Mouse (Mus musculus) midbrain, embryonic 11.5 days (tissue): ENCODE measurements around the gene Dnaic1. TPM values are rescaled to one million over a fixed set of nuclear protein-coding genes. Genes with fewer than 3 reads are reported as not detected.

ENCODE experiments used
- ATAC-seq: fragments of 200-750 bp; cut with Nextera tagmentation; 2 replicates; pipeline ENCODE4 v1.8.0; 2017; ENCODE audit warnings: moderate TSS enrichment, moderate library complexity; ENCODE audit not compliant: low FRiP score
- DNase-seq: peaks from one replicate; pipeline ENCODE4 v3.0.0; 2015; ENCODE audit warnings: low spot score; ENCODE audit errors: missing footprints
- H3K27ac ChIP-seq: fragments of 300-500 bp; sonication (generic); 2 replicates; pipeline ENCODE4 v1.5.1; 2014; ENCODE audit warnings: low read depth, low read length
- H3K27me3 ChIP-seq: fragments of 300-500 bp; sonication (generic); 2 replicates; pipeline ENCODE4 v1.6.1; 2014; ENCODE audit warnings: mild to moderate bottlenecking, low read length, moderate library complexity, mixed read lengths; ENCODE audit not compliant: control insufficient read depth, insufficient read depth
- H3K36me3 ChIP-seq: fragments of 300-500 bp; sonication (generic); 2 replicates; pipeline ENCODE4 v1.6.1; 2014; ENCODE audit warnings: mild to moderate bottlenecking, low read length, moderate library complexity, mixed read lengths; ENCODE audit not compliant: control insufficient read depth, insufficient read depth
- H3K4me1 ChIP-seq: fragments of 300-500 bp; sonication (generic); 2 replicates; pipeline ENCODE4 v1.6.1; 2014; ENCODE audit warnings: low read length; ENCODE audit not compliant: control insufficient read depth, insufficient read depth
- H3K4me2 ChIP-seq: fragments of 300-500 bp; sonication (generic); 2 replicates; pipeline ENCODE4 v1.6.1; 2014; ENCODE audit warnings: mild to moderate bottlenecking, moderate library complexity
- H3K4me3 ChIP-seq: fragments of 300-500 bp; sonication (generic); 2 replicates; pipeline ENCODE4 v1.5.1; 2014; ENCODE audit warnings: low read depth, low read length
- H3K9ac ChIP-seq: fragments of 300-500 bp; sonication (generic); 2 replicates; pipeline ENCODE4 v1.6.1; 2014; ENCODE audit warnings: low read length
- H3K9me3 ChIP-seq: fragments of 300-500 bp; sonication (generic); 2 replicates; pipeline ENCODE4 v1.6.1; 2016; ENCODE audit warnings: low read length; ENCODE audit not compliant: control insufficient read depth
- WGBS: fragments of 180-500 bp; shearing (Covaris S2); extraction: QIAGEN DNeasy Blood & Tissue Kit; methylation state at CpG from one replicate; pipeline ENCODE4 v1.1.7; 2014; 5-methylcytosine and 5-hydroxymethylcytosine counted together
- polyA plus RNA-seq: library from polyadenylated mRNA; unstranded; fragments of >200 nt; fragmentation: Nextera tagmentation; extraction: Ambion mirVana; gene quantifications from 2 replicates; pipeline ENCODE4 v1.2.1, GENCODE M21; 2014

The Dnaic1 gene
- polyA plus RNA-seq, 1 experiment from 2014 or later: 1.9 TPM

DNA sequence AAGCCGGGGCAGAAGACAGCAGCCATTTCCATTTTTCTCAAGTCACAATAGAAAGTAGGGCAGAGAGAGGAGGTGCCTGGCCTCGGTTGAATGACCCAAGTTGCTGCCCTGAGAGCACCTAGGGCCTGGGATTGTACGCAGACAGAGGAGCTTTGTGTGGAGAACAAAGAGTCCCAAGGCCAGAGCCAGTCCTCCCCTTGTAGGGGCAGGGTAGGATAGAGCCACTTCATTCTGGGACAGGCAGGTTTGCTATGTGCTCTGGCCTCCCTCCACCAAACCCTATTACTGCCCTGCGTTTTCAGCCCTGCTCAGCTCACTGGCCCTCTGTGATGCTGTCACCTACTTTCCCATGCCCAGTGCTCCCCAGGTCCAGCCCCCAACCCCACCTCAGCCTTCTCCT, 78.6 kb downstream of the Dnaic1 start:
- Histone ChIP-seq H3K9me3 (no peaks in the 10 kb centered on the region), H3K27me3 (no peaks in the 10 kb centered on the region), H3K4me2 (no peak overlapping the region), H3K4me3 (no peak overlapping the region), H3K4me1 (peaks cover 9% of the 10 kb centered on the region), H3K9ac (no peak overlapping the region), H3K36me3 (no peaks in the 10 kb centered on the region), H3K27ac (no peak overlapping the region)
- peak; percentile 75 for DNase-seq
- peak; percentile 48; the same call in 1 of the 2 replicates for ATAC-seq
- 21% methylated on average over 4 of the region's 4 CpGs for WGBS

DNA sequence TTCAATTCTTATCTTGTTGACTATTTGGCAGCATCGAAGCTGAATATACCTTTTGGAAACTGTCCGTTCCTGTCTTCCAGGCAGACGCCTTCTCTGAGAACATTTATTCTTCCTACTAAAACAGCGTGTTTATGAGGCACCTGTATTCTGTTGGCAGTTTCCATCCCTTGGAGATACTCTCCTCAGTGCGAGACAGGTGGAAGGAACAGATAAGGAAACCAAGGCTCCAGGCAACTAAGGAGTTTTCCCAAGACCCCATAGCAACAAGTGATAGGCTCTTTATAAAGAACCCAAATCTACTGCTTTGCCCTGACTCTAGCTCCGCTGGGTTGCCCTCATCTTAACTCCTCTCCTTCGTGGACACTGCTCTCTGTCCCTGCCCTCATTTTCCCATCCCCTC, 79.1 kb downstream of the Dnaic1 start:
- 70% methylated on average over 7 of the region's 7 CpGs for WGBS
- H3K27ac ChIP-seq: no peak overlapping the region

DNA sequence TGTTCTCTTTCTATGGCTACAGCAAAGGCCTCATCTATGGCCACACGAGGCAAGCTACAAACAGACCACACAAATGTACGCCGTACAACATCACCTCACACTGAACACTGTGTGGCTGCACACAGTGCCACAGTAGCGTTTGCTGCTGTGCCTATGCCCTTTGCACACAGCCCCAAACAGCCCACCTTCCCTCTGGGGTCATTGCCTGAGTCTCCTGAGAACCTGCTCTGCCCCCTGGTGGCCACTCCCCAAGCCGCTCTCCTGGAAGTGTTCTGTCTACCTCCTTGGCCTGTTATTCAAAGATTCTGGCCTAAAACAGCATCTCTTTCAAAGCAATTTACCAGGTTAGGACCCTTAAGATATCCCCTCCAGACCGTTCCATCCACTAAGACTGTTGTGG, 83.7 kb downstream of the Dnaic1 start:
- peaks cover 7% of the 10 kb centered on the region for H3K4me1 ChIP-seq
- peak; percentile 68 for ATAC-seq
- no peak overlapping the region for H3K9ac ChIP-seq
- H3K4me2 ChIP-seq: no peak overlapping the region
- H3K36me3 ChIP-seq: peaks cover 10% of the 10 kb centered on the region
- H3K27ac ChIP-seq: no peak overlapping the region; the same call in 1 of the 2 replicates
- no peak overlapping the region for H3K4me3 ChIP-seq
- no peaks in the 10 kb centered on the region for H3K9me3 ChIP-seq
- WGBS: 42% methylated on average over 6 of the region's 6 CpGs
- H3K27me3 ChIP-seq: no peaks in the 10 kb centered on the region
- DNase-seq: peak; percentile 98

More for the DNA sequence above, 79.1 kb downstream of the Dnaic1 start:
- Histone ChIP-seq H3K27me3 (no peaks in the 10 kb centered on the region), H3K4me2 (no peak overlapping the region), H3K9ac (no peak overlapping the region), H3K9me3 (no peaks in the 10 kb centered on the region), H3K4me1 (peaks cover 12% of the 10 kb centered on the region), H3K4me3 (no peak overlapping the region), H3K36me3 (no peaks in the 10 kb centered on the region)
- ATAC-seq (no peak), DNase-seq (no peak)

GRCm38 (mm10) chr4:41653730-41654129, 84.2 kb downstream of the Dnaic1 start:
- Histone ChIP-seq H3K4me3 (no peak overlapping the region), H3K27ac (no peak overlapping the region; the same call in 1 of the 2 replicates), H3K4me1 (peaks cover 8% of the 10 kb centered on the region), H3K9ac (no peak overlapping the region), H3K4me2 (no peak overlapping the region), H3K9me3 (no peaks in the 10 kb centered on the region), H3K27me3 (no peaks in the 10 kb centered on the region), H3K36me3 (peaks cover 10% of the 10 kb centered on the region)
- ATAC-seq (peak; percentile 41; the same call in 1 of the 2 replicates), DNase-seq (no peak)
- WGBS: 66% methylated on average over 6 of the region's 6 CpGs

- 15% methylated on average over 7 of the region's 7 CpGs for WGBS
- Histone ChIP-seq H3K27ac (no peak overlapping the region), H3K4me3 (no peak overlapping the region), H3K9ac (no peak overlapping the region), H3K9me3 (no peaks in the 10 kb centered on the region), H3K4me1 (peaks cover 12% of the 10 kb centered on the region), H3K27me3 (no peaks in the 10 kb centered on the region), H3K36me3 (peaks cover 10% of the 10 kb centered on the region), H3K4me2 (no peak overlapping the region)
- peak; percentile 94 for DNase-seq
- peak; percentile 56 for ATAC-seq
Measured at GRCm38 (mm10) chr4:41654217-41654616, 84.6 kb downstream of the Dnaic1 start.

DNA sequence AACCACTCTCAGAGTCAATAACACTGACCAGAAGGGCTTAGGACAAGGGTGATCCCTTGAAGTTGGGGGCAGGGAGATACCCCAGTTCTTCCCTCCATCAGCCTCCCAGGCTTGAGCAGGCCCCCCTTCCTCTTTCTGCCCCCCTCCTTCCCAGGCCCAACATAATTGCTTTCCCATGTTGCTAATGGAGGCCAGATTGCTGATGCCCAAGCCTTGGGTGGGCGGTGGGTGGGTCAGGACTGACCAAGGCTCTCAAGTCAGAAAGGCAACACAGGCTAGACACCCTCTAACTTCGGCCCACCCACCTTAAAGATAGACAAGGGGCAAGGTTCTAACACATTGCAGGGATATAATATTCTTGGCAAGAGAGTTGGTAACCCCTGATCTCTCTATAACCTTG, 86.0 kb downstream of the Dnaic1 start:
- H3K4me1 ChIP-seq: peaks cover 23% of the 10 kb centered on the region
- H3K27ac ChIP-seq: no peak overlapping the region
- H3K36me3 ChIP-seq: peaks cover 10% of the 10 kb centered on the region

GRCm38 (mm10) chr4:41658566-41659384, 89.2 kb downstream of the Dnaic1 start:
- no peak overlapping the region for H3K4me2 ChIP-seq
- WGBS: 18% methylated on average over 23 of the region's 25 CpGs
- H3K27ac ChIP-seq: no peak overlapping the region
- no peaks in the 10 kb centered on the region for H3K27me3 ChIP-seq
- ATAC-seq (peak; percentile 17; the same call in 1 of the 2 replicates), DNase-seq (no peak)
- no peak overlapping the region for H3K9ac ChIP-seq
- peaks cover 26% of the 10 kb centered on the region for H3K4me1 ChIP-seq
- H3K36me3 ChIP-seq: peaks cover 17% of the 10 kb centered on the region
- no peaks in the 10 kb centered on the region for H3K9me3 ChIP-seq
- no peak overlapping the region for H3K4me3 ChIP-seq

More for the DNA sequence above, 86.0 kb downstream of the Dnaic1 start:
- WGBS: 78% methylated on average over 2 of the region's 2 CpGs
- ATAC-seq: no peak
- Histone ChIP-seq H3K9ac (no peak overlapping the region), H3K27me3 (no peaks in the 10 kb centered on the region), H3K4me2 (no peak overlapping the region), H3K4me3 (no peak overlapping the region), H3K9me3 (no peaks in the 10 kb centered on the region)
- DNase-seq: no peak

DNA sequence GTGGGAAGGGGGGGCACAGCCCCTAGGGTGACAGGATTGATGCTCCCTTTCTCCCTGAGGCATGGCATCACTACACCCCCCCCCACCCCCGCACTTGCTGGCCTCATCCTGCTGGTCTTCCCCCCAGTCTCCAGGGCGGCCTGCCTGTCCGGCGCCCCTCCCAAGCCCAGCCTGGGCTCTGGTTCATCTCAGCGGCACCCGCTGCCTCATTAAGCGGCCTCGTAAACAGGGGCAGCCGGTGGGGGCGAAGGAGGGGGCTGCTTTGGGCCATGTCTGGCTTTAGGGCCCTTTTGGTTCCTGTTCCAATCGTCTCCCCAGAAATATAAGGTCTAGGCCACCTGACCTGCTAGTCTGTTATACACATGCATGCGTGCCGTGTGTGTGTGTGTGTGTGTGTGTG, 90.0 kb downstream of the Dnaic1 start:
- H3K9me3 ChIP-seq: no peaks in the 10 kb centered on the region
- no peak overlapping the region for H3K4me2 ChIP-seq
- 60% methylated on average over 13 of the region's 13 CpGs for WGBS
- DNase-seq: no peak
- peaks cover 26% of the 10 kb centered on the region for H3K4me1 ChIP-seq
- no peak for ATAC-seq
- no peaks in the 10 kb centered on the region for H3K27me3 ChIP-seq
- peaks cover 18% of the 10 kb centered on the region for H3K36me3 ChIP-seq
- H3K4me3 ChIP-seq: no peak overlapping the region
- H3K9ac ChIP-seq: peak overlapping the region; percentile 12; the same call in 1 of the 2 replicates
- no peak overlapping the region for H3K27ac ChIP-seq

DNA sequence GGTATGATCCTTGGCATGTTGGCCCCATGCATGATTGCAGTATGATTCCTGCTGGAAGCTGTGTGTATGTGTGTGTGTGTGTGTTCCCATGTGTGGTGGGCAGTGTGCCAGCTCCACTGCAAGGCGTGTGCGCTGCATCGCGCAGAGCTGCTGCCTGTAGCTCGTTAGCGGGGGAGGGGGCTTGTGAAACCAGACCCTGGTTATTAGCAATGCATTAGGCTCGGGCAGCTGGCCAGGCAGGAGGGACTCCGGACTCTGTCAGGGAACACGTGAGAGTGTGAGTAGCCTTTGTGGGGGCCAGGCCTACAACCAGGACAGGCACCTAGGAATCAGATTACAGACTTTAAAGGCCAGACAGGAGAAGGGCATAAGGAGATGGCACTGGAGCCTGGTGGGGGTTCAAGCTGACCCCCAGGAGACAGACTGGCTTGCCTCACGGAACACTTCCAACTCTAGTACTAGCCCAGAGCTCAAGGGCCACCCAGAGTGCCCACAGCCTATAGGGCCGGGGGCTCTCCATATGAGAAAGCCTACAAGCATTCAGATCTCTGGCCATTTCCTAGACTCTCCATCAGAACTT, 91.4 kb downstream of the Dnaic1 start:
- peaks cover 19% of the 10 kb centered on the region for H3K36me3 ChIP-seq
- H3K4me2 ChIP-seq: no peak overlapping the region
- H3K9me3 ChIP-seq: no peaks in the 10 kb centered on the region
- no peak overlapping the region for H3K4me3 ChIP-seq
- no peaks in the 10 kb centered on the region for H3K27me3 ChIP-seq
- peak; percentile 91 for DNase-seq
- no peak overlapping the region for H3K9ac ChIP-seq
- ATAC-seq: peak; percentile 29; the same call in 1 of the 2 replicates
- 51% methylated on average over 11 of the region's 11 CpGs for WGBS
- H3K27ac ChIP-seq: no peak overlapping the region
- peaks cover 38% of the 10 kb centered on the region for H3K4me1 ChIP-seq
